Mouse (Mus musculus): ENCODE measurements at regions not wholly inside any gene's neighbourhood (a gene's known extent, or its start where the extent isn't known, plus 50 kb on each side); places are given as distances from the start of the nearest gene placed in this dataset.

DNA sequence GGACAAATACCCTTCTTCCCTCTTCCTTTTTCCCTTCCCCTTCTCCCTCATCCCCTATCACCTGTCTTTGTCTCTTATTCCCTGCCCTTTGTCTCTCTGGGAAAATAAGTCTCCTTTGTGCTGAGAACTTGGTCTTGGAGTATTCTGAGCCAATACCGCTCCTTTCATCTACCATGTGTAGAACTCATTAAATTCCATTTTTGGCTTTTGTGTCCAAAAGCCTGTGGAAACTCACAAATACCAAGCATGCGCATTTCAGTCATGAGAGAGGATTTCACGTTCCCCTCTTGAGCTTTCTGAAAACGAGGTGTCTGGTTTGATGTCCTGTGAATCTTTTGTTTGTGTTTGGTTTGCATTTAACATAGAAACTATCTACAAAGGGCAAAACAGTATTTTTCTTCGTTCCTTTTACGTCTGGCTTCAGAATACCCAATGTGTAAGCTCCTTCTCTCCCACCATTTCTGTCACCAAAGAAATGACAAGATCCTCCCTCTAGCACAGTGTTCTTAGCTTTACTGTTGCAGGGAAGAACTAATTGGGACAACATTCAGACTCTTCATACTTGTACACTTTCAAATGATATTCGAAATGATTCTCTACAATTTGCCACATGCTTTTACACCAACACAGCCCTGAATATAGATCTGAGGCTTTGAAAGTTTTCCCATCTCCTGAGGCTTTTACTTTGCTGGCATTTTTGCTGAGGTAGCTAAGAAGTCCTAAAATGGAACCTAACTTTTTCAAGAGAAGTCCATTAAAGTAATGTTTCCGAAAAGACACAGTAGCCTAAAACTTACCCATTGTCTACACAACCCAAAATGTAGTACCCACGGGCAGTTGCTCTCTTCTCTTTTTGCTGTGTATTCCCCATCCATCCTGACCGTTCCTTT lies 174.5 kb downstream of the Ifng start:
- TF ChIP-seq CTCF (IDR thresholded peaks at IDR 0.05; ENCODE audit: low read depth) (no peak), EP300 (IDR thresholded peaks at IDR 0.05; ENCODE audit: low read depth) (no peak)

All from liver, embryonic 14.5 days (tissue).